Mouse (Mus musculus): ENCODE data around the gene Dnajb13. TPM values are rescaled to one million over a fixed set of nuclear protein-coding genes. Genes with fewer than 3 reads are reported as not detected.

Gene Dnajb13
- polyA plus RNA-seq, 1 experiment from 2014 or later: 0.50 TPM

GRCm38 (mm10) chr7:100465656-100466309 lies 49.0 kb downstream of the Dnajb13 start:
- 27% methylated on average over 5 of the region's 5 CpGs for WGBS

GRCm38 (mm10) chr7:100465248-100465647 lies 49.5 kb downstream of the Dnajb13 start:
- Histone ChIP-seq H3K4me2 (replicated peaks; ENCODE audit: low read depth, low read length) (no peak overlapping the region; the same call in 1 of the 2 replicates), H3K9ac (replicated peaks; ENCODE audit: low read length) (no peak overlapping the region), H3K36me3 (ENCODE audit: insufficient read depth, low read length) (peaks cover 21% of the 10 kb centered on the region), H3K4me1 (ENCODE audit: insufficient read depth, low read length) (peaks cover 15% of the 10 kb centered on the region), H3K27me3 (ENCODE audit: insufficient read depth, low read length) (no peaks in the 10 kb centered on the region), H3K27ac (ENCODE audit: low read length) (peak overlapping the region; percentile 81), H3K9me3 (ENCODE audit: low read length) (no peaks in the 10 kb centered on the region), H3K4me3 (ENCODE audit: low read length) (no peak overlapping the region)
- WGBS: 72% methylated on average over 4 of the region's 4 CpGs
- peak; percentile 88 for ATAC-seq (ENCODE audit: low FRiP score, low TSS enrichment)

More at GRCm38 (mm10) chr7:100465656-100466309, 49.0 kb downstream of the Dnajb13 start:
- Histone ChIP-seq H3K27ac (ENCODE audit: low read length) (peak overlapping the region; percentile 81), H3K36me3 (ENCODE audit: insufficient read depth, low read length) (peaks cover 15% of the 10 kb centered on the region; the same call in 1 of the 2 replicates), H3K9ac (replicated peaks; ENCODE audit: low read length) (peak overlapping the region; percentile 51), H3K27me3 (ENCODE audit: insufficient read depth, low read length) (no peaks in the 10 kb centered on the region), H3K4me1 (ENCODE audit: insufficient read depth, low read length) (peaks cover 15% of the 10 kb centered on the region), H3K9me3 (ENCODE audit: low read length) (no peaks in the 10 kb centered on the region), H3K4me3 (ENCODE audit: low read length) (no peak overlapping the region), H3K4me2 (replicated peaks; ENCODE audit: low read depth, low read length) (no peak overlapping the region; the same call in 1 of the 2 replicates)
- peak; percentile 77 for ATAC-seq (ENCODE audit: low FRiP score, low TSS enrichment)

- no peak for ATAC-seq (ENCODE audit: low FRiP score, low TSS enrichment)
- H3K9me3 ChIP-seq (ENCODE audit: low read length): no peaks in the 10 kb centered on the region
- WGBS: 86% methylated on average over 7 of the region's 7 CpGs
- H3K9ac ChIP-seq (replicated peaks; ENCODE audit: low read length): no peak overlapping the region
- no peak overlapping the region for H3K4me3 ChIP-seq (ENCODE audit: low read length)
- peaks cover 25% of the 10 kb centered on the region for H3K36me3 ChIP-seq (ENCODE audit: insufficient read depth, low read length)
- peaks cover 15% of the 10 kb centered on the region for H3K4me1 ChIP-seq (ENCODE audit: insufficient read depth, low read length)
- H3K27ac ChIP-seq (ENCODE audit: low read length): no peak overlapping the region; the same call in 1 of the 2 replicates
- no peaks in the 10 kb centered on the region for H3K27me3 ChIP-seq (ENCODE audit: insufficient read depth, low read length)
- H3K4me2 ChIP-seq (replicated peaks; ENCODE audit: low read depth, low read length): no peak overlapping the region
These were observed 50.5 kb downstream of the Dnajb13 start for GRCm38 (mm10) chr7:100464248-100464647.

GRCm38 (mm10) chr7:100463757-100464156 lies 51.0 kb downstream of the Dnajb13 start:
- Histone ChIP-seq H3K9me3 (ENCODE audit: low read length) (no peaks in the 10 kb centered on the region), H3K4me1 (ENCODE audit: insufficient read depth, low read length) (peaks cover 15% of the 10 kb centered on the region), H3K4me2 (replicated peaks; ENCODE audit: low read depth, low read length) (no peak overlapping the region), H3K27me3 (ENCODE audit: insufficient read depth, low read length) (no peaks in the 10 kb centered on the region), H3K4me3 (ENCODE audit: low read length) (no peak overlapping the region), H3K36me3 (ENCODE audit: insufficient read depth, low read length) (peaks cover 29% of the 10 kb centered on the region), H3K27ac (ENCODE audit: low read length) (no peak overlapping the region), H3K9ac (replicated peaks; ENCODE audit: low read length) (no peak overlapping the region)
- no peak for ATAC-seq (ENCODE audit: low FRiP score, low TSS enrichment)
- WGBS: 60% methylated on average over 10 of the region's 10 CpGs

GRCm38 (mm10) chr7:100463194-100463593 lies 51.6 kb downstream of the Dnajb13 start:
- no peak for ATAC-seq (ENCODE audit: low FRiP score, low TSS enrichment)
- no peak overlapping the region for H3K4me3 ChIP-seq (ENCODE audit: low read length)

GRCm38 (mm10) chr7:100461621-100462151 lies 53.1 kb downstream of the Dnajb13 start:
- ATAC-seq (ENCODE audit: low FRiP score, low TSS enrichment): no peak
- Histone ChIP-seq H3K4me2 (replicated peaks; ENCODE audit: low read depth, low read length) (no peak overlapping the region), H3K9ac (replicated peaks; ENCODE audit: low read length) (no peak overlapping the region), H3K27ac (ENCODE audit: low read length) (no peak overlapping the region), H3K4me3 (ENCODE audit: low read length) (no peak overlapping the region), H3K27me3 (ENCODE audit: insufficient read depth, low read length) (no peaks in the 10 kb centered on the region), H3K36me3 (ENCODE audit: insufficient read depth, low read length) (peaks cover 26% of the 10 kb centered on the region), H3K4me1 (ENCODE audit: insufficient read depth, low read length) (peaks cover 15% of the 10 kb centered on the region), H3K9me3 (ENCODE audit: low read length) (no peaks in the 10 kb centered on the region)
- WGBS: 75% methylated on average over 6 of the region's 6 CpGs

More at GRCm38 (mm10) chr7:100463194-100463593, 51.6 kb downstream of the Dnajb13 start:
- Histone ChIP-seq H3K9me3 (ENCODE audit: low read length) (no peaks in the 10 kb centered on the region), H3K27ac (ENCODE audit: low read length) (no peak overlapping the region), H3K36me3 (ENCODE audit: insufficient read depth, low read length) (peaks cover 31% of the 10 kb centered on the region), H3K27me3 (ENCODE audit: insufficient read depth, low read length) (no peaks in the 10 kb centered on the region), H3K4me1 (ENCODE audit: insufficient read depth, low read length) (peaks cover 15% of the 10 kb centered on the region), H3K4me2 (replicated peaks; ENCODE audit: low read depth, low read length) (no peak overlapping the region), H3K9ac (replicated peaks; ENCODE audit: low read length) (no peak overlapping the region)
- WGBS: 70% methylated on average over 9 of the region's 9 CpGs

GRCm38 (mm10) chr7:100459862-100460261 lies 54.9 kb downstream of the Dnajb13 start:
- no peak for ATAC-seq (ENCODE audit: low FRiP score, low TSS enrichment)
- Histone ChIP-seq H3K4me3 (ENCODE audit: low read length) (no peak overlapping the region), H3K9me3 (ENCODE audit: low read length) (no peaks in the 10 kb centered on the region), H3K4me2 (replicated peaks; ENCODE audit: low read depth, low read length) (no peak overlapping the region), H3K27me3 (ENCODE audit: insufficient read depth, low read length) (no peaks in the 10 kb centered on the region), H3K9ac (replicated peaks; ENCODE audit: low read length) (no peak overlapping the region), H3K4me1 (ENCODE audit: insufficient read depth, low read length) (0 out of 2 replicates have a peak, but pooled peaks cover 1% of the 10 kb centered on the region), H3K27ac (ENCODE audit: low read length) (no peak overlapping the region), H3K36me3 (ENCODE audit: insufficient read depth, low read length) (peaks cover 40% of the 10 kb centered on the region)
- 92% methylated on average over 3 of the region's 3 CpGs for WGBS

GRCm38 (mm10) chr7:100458153-100458552 lies 56.6 kb downstream of the Dnajb13 start:
- no peaks in the 10 kb centered on the region for H3K9me3 ChIP-seq (ENCODE audit: low read length)
- no peak overlapping the region for H3K9ac ChIP-seq (replicated peaks; ENCODE audit: low read length)
- no peak overlapping the region for H3K4me3 ChIP-seq (ENCODE audit: low read length)
- H3K4me1 ChIP-seq (ENCODE audit: insufficient read depth, low read length): no peaks in the 10 kb centered on the region
- ATAC-seq (ENCODE audit: low FRiP score, low TSS enrichment): no peak
- H3K27me3 ChIP-seq (ENCODE audit: insufficient read depth, low read length): no peaks in the 10 kb centered on the region
- H3K27ac ChIP-seq (ENCODE audit: low read length): no peak overlapping the region
- no peak overlapping the region for H3K4me2 ChIP-seq (replicated peaks; ENCODE audit: low read depth, low read length)
- H3K36me3 ChIP-seq (ENCODE audit: insufficient read depth, low read length): peaks cover 49% of the 10 kb centered on the region
- WGBS: 54% methylated on average over 1 of the region's 1 CpGs

Measured in kidney, embryonic 16.5 days (tissue).